Mouse (Mus musculus): ENCODE measurements around the gene Isca2.
A peak's percentile ranks its signal among the peaks of the same experiment; 100 is the strongest.

The Isca2 gene

DNA sequence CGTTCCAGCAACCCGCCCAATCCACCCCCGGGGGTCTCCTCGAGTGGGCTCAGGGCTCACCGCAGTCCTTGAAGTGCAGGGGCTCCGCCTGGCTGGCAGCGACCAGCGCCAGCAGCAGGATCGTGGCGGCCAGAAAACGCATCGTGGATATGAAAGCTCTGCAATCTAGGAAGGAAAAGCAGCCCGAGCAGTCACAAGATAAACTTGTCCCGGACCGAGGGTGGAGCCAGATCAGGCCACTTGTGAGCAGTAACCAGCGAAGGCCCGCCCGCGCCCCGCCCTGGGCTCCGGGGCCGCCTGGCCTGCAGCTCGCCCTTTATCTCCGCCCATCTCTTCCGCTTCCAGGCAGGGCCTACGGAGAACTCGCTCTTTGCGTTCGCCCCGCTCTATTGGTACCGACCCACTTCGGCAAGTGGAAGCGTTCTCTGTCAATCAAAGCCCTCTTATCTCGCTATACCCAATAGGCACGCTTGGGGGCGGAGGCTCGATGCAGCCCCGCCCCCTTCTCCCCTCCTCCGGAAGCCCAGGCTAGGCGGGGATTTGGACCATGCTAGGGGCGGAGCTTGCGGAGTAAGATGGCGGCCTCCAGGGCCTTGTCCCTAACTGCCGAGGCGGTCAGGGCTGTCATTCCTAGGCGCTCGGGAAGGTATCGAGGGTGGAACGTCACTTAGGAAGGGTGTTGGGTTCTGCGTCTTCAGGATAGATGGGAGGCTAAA lies at the start of gene Isca2, which contains the start of gene Npc2:
Gene Isca2 (plus strand): TSS at position 526 of the 716 bp plus-strand sequence.
Gene Npc2 (minus strand): TSS at position 427 of the 716 bp plus-strand sequence.
- peak; percentile 99 for DNase-seq (ENCODE audit: extremely low read depth, low read depth)

- DNase-seq (ENCODE audit: extremely low read depth, low read depth) = no peak
Observed at GRCm38 (mm10) chr12:84726391-84726790, 46.7 kb upstream of the Isca2 start.

DNA sequence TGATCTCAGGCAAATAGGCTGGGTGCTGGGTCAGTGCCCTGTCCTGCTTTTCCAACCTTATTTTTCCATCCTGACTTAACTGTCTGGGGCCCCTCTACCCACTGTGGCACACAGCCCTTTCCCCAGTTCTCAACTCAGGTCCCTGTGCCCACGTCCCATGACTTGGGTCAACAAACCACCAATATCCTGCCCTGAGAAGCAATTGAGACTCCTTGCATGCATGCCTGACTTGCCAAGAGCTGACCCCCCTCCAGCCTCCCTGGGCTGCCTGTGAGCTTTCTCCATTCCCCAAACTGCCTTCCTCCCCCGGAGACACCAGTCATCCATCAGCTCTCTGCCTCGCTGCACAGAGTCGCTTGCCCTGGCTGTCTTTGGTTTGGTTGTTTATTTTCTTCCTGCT lies 46.1 kb upstream of the Isca2 start:
- DNase-seq (ENCODE audit: extremely low read depth, low read depth) = no peak

DNA sequence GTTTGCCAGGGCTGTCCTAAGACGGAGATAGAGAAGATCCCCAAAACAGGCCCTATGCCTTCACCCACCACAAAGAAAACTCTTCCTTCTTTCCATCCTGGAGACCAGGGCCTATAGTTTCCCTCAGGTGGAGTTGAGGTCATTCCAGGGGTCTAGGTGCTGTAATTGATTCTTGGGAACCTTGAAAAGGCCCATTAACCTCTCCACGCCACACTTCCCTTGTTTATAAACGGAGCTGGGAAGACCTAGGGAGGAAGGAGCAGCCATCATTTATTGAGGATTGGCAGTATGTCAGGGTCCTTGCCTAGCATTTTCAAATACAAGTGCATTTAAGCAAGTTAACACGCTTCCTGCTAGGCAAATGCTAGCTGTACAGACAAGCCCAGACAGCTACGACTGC lies 45.6 kb upstream of the Isca2 start:
- no peak for DNase-seq (ENCODE audit: extremely low read depth, low read depth)

DNA sequence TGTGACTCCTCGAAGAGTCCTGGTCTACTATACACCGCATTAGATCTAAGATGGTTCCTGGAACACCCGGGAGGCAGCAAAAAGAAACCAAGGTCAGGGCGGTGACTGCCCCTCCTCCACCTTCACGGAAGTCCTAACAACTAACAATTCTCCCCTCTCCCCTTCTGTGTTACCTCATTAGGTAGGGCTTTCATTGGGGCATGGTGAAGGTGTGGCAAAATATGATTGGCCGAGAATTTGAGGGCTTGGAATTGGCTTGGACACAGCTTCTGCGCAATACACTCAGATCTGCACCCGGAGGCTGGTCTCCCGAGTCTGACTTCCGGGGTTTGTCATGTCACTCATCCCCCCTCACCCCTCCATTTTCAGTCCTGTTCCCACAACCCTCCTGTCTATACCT lies 44.6 kb upstream of the Isca2 start:
- no peak for DNase-seq (ENCODE audit: extremely low read depth, low read depth)

GRCm38 (mm10) chr12:84733366-84733765 lies 39.7 kb upstream of the Isca2 start:
- no peak for DNase-seq (ENCODE audit: extremely low read depth, low read depth)

DNA sequence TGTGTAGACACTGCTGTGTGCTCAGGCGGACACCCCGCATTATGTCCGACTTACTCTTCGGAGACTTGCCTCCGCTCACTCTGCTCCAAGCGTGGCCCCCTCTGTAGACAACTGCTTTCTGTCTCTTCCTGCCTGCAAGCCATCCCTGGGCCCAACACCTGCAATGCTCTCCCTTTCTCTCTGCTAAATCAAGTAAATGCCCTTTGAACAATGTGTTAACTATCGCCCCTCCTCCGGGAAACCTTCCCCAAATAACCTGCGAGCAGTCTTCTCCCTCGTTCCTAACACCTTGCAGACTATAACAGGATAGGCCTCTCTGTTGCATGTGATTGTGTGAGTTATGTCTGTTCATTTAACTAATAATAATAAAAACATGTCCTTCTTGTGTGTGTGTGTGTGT lies 29.6 kb upstream of the Isca2 start:
- no peak for DNase-seq (ENCODE audit: extremely low read depth, low read depth)

DNA sequence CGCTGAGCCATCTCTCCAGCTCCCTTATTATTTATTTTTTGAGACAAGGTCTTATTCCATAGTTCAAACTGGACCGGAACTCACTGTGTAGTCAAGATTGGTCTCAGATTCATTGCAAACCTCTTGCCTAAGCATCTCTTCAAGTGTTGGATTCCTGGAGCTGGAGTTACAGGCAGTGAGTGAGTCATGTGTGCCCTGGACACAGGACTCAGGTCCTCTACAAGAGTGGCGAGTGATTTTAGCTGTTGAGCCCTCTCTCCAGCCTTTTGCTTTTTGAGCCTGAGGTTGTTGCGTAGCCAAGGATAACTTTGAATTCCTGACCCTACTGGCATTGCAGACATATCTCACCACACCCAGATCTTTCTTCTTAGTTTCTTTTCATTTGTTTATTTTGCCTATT lies 27.4 kb upstream of the Isca2 start:
- no peak for DNase-seq (ENCODE audit: extremely low read depth, low read depth)

GRCm38 (mm10) chr12:84748134-84748533 lies 24.9 kb upstream of the Isca2 start:
- no peak for DNase-seq (ENCODE audit: extremely low read depth, low read depth)

GRCm38 (mm10) chr12:84750661-84751060 lies 22.4 kb upstream of the Isca2 start:
- DNase-seq (ENCODE audit: extremely low read depth, low read depth) = no peak

- DNase-seq (ENCODE audit: extremely low read depth, low read depth) = no peak
Observed at GRCm38 (mm10) chr12:84752131-84752977, 20.7 kb upstream of the Isca2 start.

- DNase-seq (ENCODE audit: extremely low read depth, low read depth) = no peak
Observed at GRCm38 (mm10) chr12:84755008-84755695, 17.9 kb upstream of the Isca2 start.

DNA sequence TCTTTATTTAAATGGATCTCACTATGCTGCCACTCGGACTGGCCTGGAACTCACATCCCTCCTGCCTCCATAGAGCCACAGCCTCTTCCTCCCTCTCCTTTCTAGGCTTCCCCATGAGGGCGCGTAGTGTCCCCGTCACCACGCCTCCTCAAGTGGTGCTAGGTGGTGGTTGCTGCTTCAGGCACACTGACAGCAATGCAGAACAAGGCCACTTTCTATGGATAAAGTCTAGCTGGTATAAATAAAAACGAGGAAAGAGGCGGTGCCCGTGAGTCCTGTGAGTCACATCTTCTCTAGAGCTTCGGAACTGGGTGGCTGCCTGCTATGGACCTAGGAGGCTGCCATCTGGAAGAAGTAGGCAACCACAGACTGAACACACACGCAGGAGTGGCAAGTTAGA lies 17.0 kb upstream of the Isca2 start:
- no peak for DNase-seq (ENCODE audit: extremely low read depth, low read depth)

- DNase-seq (ENCODE audit: extremely low read depth, low read depth) = no peak
Observed at GRCm38 (mm10) chr12:84759063-84759462, 14.0 kb upstream of the Isca2 start.

- no peak for DNase-seq (ENCODE audit: extremely low read depth, low read depth)
Observed at GRCm38 (mm10) chr12:84762532-84762931, 10.5 kb upstream of the Isca2 start.

DNA sequence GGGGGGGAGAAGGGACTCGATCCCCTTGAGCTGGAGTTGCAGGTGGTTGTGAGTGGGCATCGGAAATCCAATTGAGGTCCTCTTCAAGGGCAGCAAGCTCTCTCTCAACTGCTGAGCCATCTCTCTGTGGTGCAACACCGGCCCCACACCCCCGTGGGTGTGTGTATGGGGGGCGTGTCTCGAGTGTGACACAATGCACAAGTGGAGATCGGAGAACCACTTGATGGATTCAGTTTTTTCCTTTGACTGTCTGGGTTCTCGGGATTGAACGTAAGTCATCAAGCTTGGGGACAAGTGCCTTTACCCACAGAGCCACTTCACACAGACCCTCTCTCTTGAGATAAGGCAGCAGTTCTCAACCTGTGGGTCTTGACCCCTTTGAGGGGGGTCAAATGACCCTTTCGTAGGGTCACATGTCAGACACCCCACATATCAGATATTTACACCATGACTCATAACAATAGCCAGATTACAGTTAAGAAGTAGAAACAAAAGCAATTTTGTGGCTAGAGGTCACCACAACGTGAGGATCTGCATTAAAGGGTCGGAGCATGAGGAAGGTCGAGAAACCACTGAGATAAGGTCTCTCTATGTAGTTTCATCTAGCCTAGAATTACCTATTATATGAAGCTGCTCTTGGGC lies 9.4 kb upstream of the Isca2 start:
- DNase-seq (ENCODE audit: extremely low read depth, low read depth) = no peak

- DNase-seq (ENCODE audit: extremely low read depth, low read depth) = no peak
Observed at GRCm38 (mm10) chr12:84764756-84765155, 8.3 kb upstream of the Isca2 start.

DNA sequence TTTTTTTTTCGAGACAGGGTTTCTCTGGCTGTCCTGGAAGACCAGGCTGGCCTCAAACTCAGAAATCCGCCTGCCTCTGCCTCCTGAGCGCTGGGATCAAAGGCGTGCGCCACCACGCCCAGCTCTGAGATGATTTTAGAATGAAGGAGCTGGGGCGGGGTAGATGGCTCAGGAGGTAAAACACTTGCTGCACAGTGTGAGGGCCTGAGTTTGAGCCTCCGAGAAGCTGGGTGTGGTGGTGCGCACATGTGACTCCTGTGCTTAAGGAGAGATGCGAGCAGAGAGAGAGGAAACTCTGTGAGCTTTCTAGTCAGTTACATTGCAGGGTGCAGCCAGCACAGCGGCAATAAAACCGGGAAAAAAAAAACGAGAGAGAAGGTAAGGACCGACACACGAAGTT lies 7.5 kb upstream of the Isca2 start:
- DNase-seq (ENCODE audit: extremely low read depth, low read depth) = no peak

- DNase-seq (ENCODE audit: extremely low read depth, low read depth) = no peak
Observed at GRCm38 (mm10) chr12:84766113-84766735, 6.8 kb upstream of the Isca2 start.

DNA sequence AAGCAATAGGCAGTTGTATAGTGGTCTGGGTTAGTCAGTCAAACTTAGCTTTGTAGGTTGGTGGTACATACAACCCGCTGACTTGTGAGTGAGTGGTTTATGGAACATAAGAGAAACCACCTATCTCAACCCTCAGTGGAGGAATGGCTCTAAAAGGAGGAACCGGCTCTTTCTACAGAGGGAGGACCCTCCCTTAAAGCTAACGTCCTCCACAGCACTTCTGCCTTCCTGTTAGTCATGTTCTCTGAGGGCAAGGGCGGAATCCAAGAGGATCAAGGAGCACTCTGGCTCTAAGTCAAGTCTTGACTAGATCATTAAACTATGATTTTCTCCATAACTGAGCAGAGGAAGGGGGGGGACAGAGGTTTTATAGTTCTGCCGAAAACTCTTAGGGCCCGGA lies 5.5 kb upstream of the Isca2 start:
- DNase-seq (ENCODE audit: extremely low read depth, low read depth) = no peak

DNA sequence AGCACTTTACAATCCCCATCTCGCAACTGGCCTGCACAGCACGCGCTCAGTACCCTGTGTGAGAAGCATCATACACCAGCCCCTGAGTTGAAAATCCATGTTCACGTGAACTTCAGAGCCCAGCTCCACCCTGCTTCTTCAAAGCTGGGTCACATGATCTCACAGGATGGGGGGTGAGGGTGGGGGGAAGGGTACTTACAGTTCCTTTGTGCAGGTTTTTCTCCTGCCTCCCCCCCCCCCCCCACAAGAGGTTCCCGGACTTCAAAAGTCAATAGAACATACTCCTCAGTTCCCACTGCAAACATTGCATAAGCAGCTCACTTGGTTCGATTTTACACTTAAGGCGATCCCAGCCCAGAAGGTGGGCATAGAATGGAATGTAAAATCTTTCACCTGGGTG lies 3.4 kb upstream of the Isca2 start:
- no peak for DNase-seq (ENCODE audit: extremely low read depth, low read depth)

Data from MEL-GATA-1-ER (cell line).